Mouse (Mus musculus) embryonic facial prominence, embryonic 12.5 days (tissue): ENCODE data around the gene B230104I21Rik. TPM values are rescaled to one million over a fixed set of nuclear protein-coding genes. Genes with fewer than 3 reads are reported as not detected.

ENCODE experiments used
- polyA plus RNA-seq: library from polyadenylated mRNA; unstranded; fragments of >200 nt; fragmentation: Nextera tagmentation; extraction: Ambion mirVana; gene quantifications from 2 replicates; pipeline ENCODE4 v1.2.1, GENCODE M21; 2016

The B230104I21Rik gene
- polyA plus RNA-seq, 1 experiment from 2014 or later: not detected

Other genes with a start within 250 kb of the B230104I21Rik start
- gene Trp73, start 195.9 kb upstream of the B230104I21Rik start, polyA plus RNA-seq: 1.5 and 2.3 TPM in 2 replicates
- 49.8 TPM in 2 replicates for gene Wrap73, start 193.8 kb upstream of the B230104I21Rik start, polyA plus RNA-seq
- 144 and 146 TPM in 2 replicates for gene Tprgl, start 175.5 kb upstream of the B230104I21Rik start, polyA plus RNA-seq
- 60.5 and 63.2 TPM in 2 replicates for gene Megf6, start 165.4 kb upstream of the B230104I21Rik start, polyA plus RNA-seq
- gene Arhgef16, start 34.5 kb upstream of the B230104I21Rik start, polyA plus RNA-seq: 6.0 TPM in 2 replicates